Mouse (Mus musculus): ENCODE measurements around the gene Lcp2.

DNA sequence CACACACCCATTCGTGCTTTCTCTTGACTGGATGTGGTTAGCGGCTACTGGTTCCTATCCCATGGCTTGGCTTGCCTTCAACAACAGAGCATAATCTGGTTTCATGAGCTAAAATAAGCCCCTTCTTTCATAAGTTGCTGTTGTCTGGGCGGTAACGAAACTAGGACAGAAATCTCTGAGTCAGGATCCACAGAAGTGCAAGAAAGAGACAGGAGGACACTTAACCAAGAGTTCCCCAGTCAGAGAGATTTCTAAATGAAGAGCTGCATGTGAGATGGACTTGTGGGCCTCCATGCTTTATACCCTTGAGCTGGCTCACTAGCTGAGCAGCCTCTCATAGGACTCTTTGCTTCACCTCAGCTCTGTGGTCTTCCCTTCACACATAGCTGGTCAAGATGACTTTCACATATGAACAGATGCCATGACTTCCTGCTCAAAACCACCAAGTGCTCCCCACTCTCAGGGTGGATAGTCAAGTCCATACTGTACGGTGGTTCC is 12.7 kb upstream of the Lcp2 start:
- TF ChIP-seq CTCF (IDR thresholded peaks at IDR 0.05; ENCODE audit: control insufficient read depth, insufficient read depth, insufficient replicate concordance, low read depth, low read length) (no peak), POLR2A (IDR thresholded peaks at IDR 0.05; ENCODE audit: control insufficient read depth, low read depth, low read length) (no peak)

All from testis, adult 2 months (tissue).